Mouse (Mus musculus) adrenal gland, adult (tissue): ENCODE results near the gene Cadm1.

Source experiments
- DNase-seq, 2 experiments: peaks; one replicate each; pipeline ENCODE4 v3.0.0; 2022 to 2023; ENCODE audit warnings: low spot score in 1 of 2; ENCODE audit not compliant: inconsistent age in 2 of 2

Gene Cadm1

DNA sequence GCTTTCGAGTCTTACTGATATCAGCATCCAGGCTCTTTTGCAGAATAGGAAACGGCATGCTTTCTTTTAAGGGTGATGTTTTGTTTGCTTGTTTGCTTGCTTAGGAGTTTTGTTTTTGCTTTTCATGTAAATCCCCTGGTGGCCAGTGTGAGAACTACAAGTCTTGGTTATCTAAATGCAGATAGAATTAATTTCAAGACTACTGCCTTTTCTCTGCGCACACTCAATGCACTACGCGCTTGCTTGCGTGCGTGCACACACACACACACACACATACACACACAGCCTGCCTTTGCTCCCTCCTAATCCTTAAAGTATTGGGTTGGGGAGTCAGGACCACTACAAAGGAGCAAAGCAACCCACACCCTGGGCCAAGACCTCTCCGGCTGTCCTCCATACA is 326.3 kb downstream of the Cadm1 start:
- DNase-seq: peak in 1 of 2 experiments; percentile 56

DNA sequence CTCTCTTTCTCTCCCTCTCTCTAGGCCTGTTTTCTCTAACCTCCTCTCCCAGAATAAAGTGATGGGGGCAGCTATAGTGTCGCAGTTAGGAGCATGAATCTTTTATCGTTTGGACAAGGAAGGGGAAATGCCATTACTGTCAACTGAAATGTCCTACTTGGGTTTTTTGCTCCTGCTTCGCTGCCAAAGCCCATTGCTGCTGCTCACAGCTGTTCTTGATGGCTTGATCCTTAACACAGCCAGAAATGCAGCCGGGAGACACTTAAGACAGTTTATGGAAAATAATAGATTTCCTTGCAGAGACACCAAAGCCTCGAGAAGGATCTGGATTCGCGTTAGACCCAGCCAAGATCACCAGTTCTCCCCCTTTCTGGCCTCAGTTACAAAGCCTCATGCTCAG is 327.3 kb downstream of the Cadm1 start:
- no peak for DNase-seq

DNA sequence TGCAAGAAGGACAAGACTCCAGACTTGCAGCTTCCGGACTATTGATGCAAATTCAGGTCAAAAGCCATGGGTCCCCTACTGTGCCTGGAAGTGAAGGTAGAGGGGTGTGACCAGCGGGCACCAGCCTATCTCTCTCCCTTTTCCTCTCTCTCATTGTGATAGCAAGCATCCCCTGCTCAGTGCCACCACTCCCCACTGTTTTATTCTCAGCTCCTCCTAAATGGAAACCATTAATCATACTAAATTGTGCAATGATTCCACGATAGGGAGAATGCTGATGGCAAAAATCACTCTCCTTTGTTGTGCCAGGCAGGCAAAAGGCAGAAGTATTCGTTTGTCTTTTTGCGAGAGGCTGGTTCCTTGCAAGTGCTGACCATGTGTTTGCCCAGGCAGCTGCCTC is 328.2 kb downstream of the Cadm1 start:
- DNase-seq: no peak

DNA sequence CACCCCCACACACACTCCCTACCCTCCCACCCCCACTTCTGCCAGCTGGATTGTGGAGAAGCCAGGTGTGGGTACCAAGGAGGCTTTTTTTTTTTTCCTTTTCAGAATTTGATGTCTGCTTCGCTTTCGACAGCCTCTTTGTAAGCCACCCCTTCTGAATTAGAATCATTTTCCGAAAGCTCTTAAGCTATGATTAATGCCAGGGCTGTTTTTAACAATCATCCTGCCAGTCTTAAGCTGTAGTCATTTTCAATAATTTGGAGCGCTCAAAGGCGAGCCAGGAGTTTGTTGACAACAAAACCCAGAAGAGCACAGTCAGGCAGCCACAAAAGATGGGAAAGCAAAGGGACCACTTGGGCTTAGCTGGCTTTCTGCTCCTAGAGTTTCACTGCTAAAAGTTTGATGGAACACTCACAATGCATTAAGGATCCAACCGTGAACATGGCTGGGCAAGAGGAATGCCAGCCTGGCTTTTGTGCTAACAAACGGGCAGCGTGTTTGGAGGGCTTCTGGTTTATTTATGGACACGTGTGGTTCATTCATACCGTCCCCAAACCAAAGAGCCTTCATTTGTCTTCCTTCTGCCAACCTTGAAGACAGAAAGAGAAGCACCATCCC is 328.9 kb downstream of the Cadm1 start:
- DNase-seq: no peak

DNA sequence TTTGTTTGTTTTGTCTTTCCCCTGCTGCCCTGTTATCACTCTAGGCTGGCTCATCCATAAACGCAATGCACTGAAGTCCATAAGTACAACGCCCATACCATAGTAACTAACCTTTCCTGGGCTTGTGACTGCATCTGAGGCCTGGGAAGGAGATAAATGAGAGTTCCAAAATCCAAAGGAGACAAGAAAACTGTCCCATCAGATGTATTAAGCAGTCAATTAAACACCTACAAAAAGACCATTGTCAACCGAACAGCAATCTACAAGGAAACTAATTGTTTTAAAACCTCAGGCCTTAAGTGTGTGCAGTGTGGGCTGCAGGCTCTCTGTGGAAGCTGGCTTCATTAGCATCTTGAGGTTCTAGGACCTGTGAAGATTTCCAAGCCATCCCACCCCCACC is 331.0 kb downstream of the Cadm1 start:
- no peak for DNase-seq

DNA sequence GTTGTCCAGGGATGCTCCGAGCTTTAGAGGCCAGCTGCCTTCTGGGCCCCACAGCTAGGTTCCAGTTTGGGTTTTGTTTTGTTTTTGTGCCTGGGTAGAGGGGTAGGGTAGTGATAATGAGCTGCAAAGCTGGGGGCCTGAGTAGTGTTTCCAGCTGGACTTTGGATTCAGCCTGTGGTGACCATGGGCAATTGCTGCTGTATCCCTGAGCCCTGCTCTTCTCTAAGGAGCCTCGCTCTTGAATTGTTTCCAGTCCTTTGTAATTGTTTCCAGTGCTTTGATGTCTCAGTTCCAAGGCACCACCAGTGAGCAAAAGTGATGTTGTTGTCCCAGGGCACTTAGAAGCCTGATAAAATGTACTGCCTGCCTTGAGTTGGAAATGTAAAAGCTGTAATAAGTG is 331.8 kb downstream of the Cadm1 start:
- peak; percentile 19 to 64 for DNase-seq

DNA sequence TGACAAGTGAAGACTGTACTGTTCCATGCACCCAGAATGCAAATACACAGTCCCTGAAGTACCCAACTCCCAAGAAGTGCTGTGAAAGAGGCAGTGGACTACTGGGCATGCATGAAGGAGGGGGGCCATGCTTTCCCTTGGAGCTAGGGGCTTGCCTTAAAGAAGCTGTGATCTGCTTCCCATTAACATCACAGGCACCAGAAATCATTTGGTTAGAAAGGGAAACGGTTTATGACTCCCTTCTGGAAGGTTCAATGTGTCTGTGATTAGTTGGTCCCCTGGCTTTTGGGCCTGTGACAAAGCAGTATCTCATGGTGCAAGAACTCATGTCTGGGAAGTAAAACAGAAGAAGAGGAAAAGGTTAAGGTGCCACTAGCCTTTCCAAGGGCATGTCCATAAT is 336.0 kb downstream of the Cadm1 start:
- no peak for DNase-seq

DNA sequence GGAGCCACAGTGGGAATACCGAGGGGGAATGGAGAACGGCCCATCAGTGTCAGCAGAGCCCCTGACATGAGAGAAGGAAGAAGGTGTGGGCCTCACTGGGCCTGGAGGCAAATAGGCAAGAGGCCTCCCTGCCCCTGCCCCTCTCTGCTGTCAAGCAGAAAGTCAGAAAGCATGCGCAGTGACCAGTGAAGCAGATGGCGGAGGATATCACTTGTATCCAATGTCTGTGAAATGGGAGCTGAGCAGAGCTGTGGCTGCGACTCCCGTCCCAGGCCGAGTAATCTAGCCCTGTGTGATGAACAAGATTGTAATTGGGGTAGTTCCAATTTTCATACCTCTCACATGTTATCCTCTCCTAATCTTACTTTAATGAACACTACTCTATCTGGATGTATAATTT is 337.5 kb downstream of the Cadm1 start:
- no peak for DNase-seq

DNA sequence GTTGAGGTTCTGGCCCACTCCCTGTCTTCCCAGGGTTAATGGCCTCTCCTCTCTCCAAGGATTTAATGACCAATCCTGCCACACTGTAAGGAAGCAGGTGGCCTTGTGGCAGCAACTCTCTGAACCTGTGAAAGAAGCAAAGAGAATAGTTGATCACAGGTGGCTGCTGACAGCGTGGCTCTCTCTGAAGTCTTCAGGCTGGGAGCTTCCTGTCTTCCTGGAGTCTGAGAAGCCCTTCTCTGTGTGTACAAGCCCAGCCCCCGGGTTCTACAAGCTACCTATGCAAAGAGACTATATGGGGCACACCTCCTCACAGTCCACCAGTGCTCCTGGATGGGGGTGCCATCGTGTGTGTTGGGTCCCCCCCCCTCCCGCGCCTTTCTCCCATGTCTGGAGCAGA is 339.7 kb downstream of the Cadm1 start:
- no peak for DNase-seq

DNA sequence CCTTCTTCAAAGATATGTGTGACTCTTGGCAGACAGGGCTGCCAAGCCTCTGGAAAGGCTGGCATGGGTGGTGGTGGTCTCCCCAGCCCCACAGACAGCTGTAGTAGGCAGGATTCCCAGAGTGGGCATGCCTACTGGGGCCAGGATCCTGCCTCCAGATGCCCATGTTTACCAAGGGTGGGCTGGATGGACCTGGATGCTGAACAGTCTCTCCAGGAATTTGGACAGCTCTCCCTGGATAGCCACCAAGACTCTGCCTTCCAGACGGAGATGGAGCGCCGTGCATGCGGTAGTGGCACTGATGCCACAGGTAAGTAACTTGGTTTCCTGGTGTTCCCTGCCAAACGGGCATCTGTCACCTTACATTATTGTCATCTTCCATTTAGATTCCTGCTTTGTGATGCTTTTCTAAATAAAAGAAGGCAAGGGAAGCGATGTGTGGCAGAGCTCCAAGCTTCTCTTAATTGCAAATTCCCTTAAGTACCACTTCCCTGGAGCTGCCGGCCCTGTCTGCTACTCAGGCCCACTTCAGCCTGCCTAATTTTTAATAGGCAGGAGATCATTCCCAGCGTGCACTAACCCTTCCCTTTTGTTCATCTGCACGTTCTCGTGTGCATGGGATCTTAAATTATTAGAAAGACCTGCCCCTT is 346.7 kb downstream of the Cadm1 start:
- DNase-seq: no peak

DNA sequence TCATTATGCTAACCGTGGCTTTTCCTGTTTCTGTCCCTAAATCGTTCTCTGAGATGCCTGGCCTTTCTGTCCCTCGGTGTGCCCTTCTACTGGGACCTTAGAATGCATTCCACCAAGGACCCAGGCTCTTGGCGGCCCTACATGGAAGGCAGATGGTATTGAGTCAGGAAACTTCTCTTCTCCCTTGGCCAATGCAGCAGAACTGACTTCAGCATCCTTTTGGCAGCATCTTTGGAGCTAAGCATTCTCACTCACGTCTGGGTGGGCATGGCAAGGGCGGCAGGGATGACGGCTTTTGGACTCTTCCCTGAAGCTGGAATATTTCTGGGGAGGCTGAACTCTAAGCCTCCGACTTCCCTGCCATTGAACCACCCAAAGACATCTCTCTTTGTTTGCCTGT is 350.2 kb downstream of the Cadm1 start:
- no peak for DNase-seq

DNA sequence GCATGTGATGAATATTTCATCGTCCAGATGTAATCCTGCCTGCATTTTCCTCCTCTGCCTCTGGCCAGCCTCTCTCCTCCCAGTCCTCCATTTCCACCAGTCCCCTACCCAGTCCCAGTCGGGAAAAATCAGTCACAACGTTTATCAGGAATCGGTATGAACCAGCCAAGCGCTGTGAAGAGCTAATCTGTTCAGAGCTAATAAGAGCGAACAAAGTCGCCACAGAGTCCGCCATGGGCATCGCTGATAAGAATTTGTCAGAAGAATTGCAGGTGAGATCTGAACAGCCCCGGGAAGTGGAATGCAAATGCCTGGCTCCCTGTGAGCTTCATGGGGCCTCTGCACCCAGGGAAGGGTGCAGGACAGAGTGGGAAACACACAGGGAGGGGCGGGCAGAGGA is 352.4 kb downstream of the Cadm1 start:
- DNase-seq: peak in 1 of 2 experiments; percentile 33

DNA sequence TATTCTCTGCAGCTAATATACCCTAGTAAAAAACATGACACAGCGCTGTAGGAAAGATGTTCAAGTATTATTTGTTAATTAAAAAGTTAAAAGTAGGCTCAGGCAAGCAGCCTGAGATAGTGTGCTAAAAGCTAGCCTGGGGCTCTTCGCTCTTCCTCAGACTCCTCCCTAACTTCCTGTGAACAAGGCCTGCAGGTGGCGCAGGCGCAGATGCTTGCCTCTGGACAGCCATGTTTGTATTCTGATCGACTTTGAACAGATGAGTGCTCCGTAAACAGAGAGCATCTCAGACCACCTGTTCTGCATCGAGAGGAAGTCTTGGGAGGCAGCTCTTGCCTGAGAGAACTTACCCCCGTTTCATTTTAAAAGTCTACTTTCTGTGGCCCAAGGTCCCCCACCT is 361.7 kb downstream of the Cadm1 start:
- no peak for DNase-seq

DNA sequence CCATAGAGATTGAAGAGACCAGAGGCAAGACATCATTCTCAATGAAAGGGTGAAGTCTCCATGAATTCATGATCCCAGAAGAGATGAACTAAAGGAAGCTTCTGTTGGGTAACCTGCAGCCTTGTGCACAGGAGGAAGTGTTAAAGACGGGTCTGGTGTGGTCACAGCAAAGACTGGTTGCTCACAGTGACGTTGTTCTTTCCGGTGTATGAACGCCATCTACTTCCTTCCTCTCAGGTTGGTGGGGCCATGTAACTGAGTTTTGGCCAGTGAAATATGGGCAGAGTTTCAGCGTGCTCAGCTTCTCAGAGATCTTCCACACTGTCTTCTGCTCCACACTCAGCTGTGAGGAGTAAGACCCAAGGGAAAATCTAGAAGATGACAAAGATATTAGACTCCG is 363.0 kb downstream of the Cadm1 start:
- no peak for DNase-seq

DNA sequence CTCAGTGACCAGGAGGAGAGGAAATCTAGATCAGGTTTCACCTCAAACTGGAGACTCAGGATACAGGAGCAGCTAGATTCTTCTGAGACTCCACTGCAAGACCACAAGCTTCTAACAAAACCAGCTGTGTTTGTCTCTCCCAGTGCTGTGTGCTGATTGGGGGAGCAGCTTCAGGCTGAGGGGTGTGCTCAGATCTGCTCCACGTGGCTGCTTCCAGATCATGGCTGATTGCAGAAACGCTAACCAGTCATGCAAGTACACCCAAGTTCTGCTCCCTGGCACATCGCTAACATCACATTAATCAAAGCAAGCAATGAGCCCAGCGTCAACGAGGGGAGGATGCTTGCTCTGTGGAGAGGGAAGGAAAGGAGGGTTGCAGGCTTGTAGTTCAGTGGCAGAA is 364.1 kb downstream of the Cadm1 start:
- DNase-seq: no peak

DNA sequence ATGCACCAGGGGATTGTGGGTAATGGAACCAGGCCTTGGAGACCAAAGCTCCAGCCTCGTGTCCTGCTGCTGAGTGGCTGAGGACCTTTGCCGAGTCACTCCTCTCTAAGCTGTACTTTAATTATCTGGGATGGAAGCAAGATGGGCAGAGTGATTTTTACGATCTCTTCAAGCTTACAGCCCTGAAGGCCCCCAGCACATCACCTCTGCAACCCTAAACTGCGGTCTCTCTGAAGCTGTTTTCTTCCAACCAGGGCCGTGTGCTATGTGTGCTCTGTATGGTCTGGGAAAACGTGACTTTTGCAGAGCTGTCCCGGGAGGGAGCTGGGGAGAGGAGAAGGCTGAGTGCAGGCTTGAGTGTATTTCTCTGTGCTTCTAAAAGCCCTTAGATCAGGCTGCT is 364.7 kb downstream of the Cadm1 start:
- DNase-seq: no peak

DNA sequence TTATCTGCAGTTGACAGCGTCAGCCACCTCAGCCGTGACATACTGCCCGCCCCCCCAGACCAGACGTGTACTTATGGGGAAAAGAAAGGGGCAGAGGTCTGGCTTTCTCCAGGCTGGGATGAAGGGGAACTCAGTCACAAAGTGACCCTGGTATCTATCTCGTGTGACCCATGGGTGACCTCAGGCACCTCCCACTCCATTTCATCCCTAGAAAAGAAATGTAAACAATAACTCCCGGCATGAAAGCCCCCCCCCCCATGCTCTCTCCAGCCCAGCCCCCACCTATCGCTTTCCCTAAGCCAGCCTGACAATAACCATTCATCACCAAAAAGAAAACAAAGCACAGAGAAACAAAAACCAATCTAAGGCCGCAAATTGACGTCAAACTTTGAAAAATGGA is 365.1 kb downstream of the Cadm1 start:
- no peak for DNase-seq

DNA sequence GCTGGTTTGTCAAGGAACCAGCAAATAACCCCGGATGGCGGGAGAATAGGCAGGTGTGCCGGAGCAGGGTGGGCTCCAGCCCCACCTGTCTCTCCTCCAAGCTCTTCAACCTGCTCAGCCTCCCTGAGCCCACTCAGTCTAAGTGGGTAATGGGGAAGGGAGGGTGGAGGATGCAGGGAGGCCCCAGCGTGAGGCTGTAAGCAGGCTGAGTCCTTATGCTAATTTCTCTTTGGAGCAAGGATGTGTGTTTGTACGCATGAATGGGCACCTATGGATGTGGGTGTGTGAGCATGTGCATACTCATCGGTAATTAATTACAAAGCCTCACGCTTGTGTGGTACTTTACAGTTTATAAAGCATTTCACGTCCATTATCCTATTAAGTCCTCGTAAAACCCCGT is 370.8 kb downstream of the Cadm1 start:
- DNase-seq: no peak

DNA sequence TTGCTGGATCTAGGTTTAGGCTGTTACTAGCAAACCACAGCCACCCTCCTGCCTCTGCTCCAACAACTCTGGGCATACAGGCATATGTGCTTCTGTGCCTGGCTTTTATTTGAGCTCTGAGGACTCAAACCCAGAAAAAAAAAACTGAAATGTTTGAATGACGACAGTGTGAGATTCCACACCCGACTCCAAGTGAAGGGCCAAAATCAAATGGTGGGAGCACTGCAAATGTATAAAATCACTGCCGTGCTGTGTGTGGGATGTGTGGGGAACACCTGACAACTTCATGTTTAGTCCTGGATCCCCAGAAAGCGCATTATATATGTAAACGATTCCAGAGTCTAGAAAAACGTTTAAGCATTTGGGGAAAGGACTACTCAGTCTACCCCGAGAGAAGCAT is 373.7 kb downstream of the Cadm1 start:
- no peak for DNase-seq

DNA sequence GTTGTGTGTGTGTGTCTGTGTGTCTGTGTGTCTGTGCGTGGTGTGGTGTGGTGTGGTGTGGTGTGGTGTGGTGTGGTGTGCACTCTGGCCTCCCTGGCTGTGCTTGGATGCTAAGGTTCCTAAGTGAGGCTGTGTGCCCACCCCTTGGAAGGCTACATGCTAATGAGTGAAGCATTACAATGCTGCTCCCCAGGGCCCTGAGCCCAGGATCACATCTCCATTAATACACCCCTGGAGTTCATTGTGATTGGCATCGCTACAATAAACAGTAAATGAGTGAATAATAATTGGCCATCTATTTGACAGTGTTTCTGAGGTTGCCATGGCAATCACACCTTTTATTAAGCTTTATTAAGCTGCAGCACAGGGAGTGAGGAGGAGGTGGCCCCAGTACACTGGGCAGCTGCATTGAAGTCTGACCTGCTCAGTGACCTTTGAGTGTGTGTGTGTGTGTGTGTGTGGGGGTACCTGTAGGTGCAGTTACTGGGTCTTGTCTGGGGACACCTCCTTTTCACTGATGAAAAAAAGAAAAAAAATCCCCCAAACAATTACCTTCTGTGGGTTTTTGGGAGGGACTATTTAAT is 374.5 kb downstream of the Cadm1 start:
- no peak for DNase-seq

DNA sequence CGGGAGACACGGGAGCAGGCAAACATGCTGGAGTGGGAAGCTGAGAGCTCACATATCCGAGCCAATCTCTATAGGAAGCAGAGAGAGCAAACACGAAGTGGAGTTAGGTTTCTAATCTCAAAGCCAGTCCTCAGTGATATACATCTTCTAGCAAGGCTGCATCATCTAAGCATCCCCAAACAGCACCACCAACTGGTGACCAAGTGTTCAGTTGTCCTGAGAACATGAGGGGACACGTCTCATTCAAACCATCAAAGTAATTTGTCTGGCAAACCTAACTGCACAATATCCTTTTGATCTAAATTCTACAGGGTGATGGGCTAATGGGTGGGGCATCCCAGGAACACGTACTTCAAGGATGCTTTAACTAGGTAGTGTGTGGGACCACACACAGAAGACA is 376.5 kb downstream of the Cadm1 start:
- DNase-seq: no peak
